Mouse (Mus musculus) liver, embryonic 15.5 days (tissue): ENCODE results near the gene Vamp2. TPM values are rescaled to one million over a fixed set of nuclear protein-coding genes. Genes with fewer than 3 reads are reported as not detected.

Experiments used
- ATAC-seq: fragments of 200-750 bp; cut with Nextera tagmentation; 2 replicates; pipeline ENCODE4 v1.8.0; 2017; ENCODE audit warnings: moderate number of reproducible peaks, mild to moderate bottlenecking, moderate library complexity; ENCODE audit not compliant: insufficient read depth
- H3K27ac ChIP-seq: fragments of 300-500 bp; sonication (generic); replicated peaks from 2 replicates; pipeline ENCODE4 v1.5.1; 2015; ENCODE audit warnings: mild to moderate bottlenecking, inconsistent platforms
- H3K27me3 ChIP-seq: fragments of 300-500 bp; sonication (generic); 2 replicates; pipeline ENCODE4 v1.6.1; 2015; ENCODE audit warnings: mild to moderate bottlenecking, inconsistent platforms
- H3K36me3 ChIP-seq: fragments of 300-500 bp; sonication (generic); replicated peaks from 2 replicates; pipeline ENCODE4 v1.6.1; 2015; ENCODE audit warnings: moderate library complexity, mild to moderate bottlenecking, inconsistent platforms
- H3K4me1 ChIP-seq: fragments of 300-500 bp; sonication (generic); replicated peaks from 2 replicates; pipeline ENCODE4 v1.6.1; 2015; ENCODE audit warnings: inconsistent platforms
- H3K4me2 ChIP-seq: fragments of 300-500 bp; sonication (generic); 2 replicates; pipeline ENCODE4 v1.6.1; 2015; ENCODE audit warnings: moderate library complexity, mild to moderate bottlenecking, inconsistent platforms
- H3K4me3 ChIP-seq: fragments of 300-500 bp; sonication (generic); replicated peaks from 2 replicates; pipeline ENCODE4 v1.5.1; 2015; ENCODE audit warnings: mild to moderate bottlenecking, inconsistent platforms
- H3K9ac ChIP-seq: fragments of 300-500 bp; sonication (generic); 2 replicates; pipeline ENCODE4 v1.6.1; 2015; ENCODE audit warnings: moderate library complexity, mild to moderate bottlenecking, inconsistent platforms
- H3K9me3 ChIP-seq: fragments of 300-500 bp; sonication (generic); replicated peaks from 2 replicates; pipeline ENCODE4 v1.6.1; 2016; ENCODE audit warnings: inconsistent platforms
- WGBS: fragments of 180-500 bp; shearing (Covaris S2); methylation state at CpG from one replicate; pipeline ENCODE4 v1.1.7; 2015; ENCODE audit warnings: mixed read lengths; ENCODE audit not compliant: insufficient replicate concordance; 5-methylcytosine and 5-hydroxymethylcytosine counted together
- polyA plus RNA-seq: library from polyadenylated mRNA; unstranded; fragments of >200 nt; fragmentation: Nextera tagmentation; extraction: Ambion mirVana; gene quantifications from 2 replicates; pipeline ENCODE4 v1.2.1, GENCODE M21; 2015

Vamp2 gene
- polyA plus RNA-seq, 1 experiment from 2014 or later, result 14.9 TPM

DNA sequence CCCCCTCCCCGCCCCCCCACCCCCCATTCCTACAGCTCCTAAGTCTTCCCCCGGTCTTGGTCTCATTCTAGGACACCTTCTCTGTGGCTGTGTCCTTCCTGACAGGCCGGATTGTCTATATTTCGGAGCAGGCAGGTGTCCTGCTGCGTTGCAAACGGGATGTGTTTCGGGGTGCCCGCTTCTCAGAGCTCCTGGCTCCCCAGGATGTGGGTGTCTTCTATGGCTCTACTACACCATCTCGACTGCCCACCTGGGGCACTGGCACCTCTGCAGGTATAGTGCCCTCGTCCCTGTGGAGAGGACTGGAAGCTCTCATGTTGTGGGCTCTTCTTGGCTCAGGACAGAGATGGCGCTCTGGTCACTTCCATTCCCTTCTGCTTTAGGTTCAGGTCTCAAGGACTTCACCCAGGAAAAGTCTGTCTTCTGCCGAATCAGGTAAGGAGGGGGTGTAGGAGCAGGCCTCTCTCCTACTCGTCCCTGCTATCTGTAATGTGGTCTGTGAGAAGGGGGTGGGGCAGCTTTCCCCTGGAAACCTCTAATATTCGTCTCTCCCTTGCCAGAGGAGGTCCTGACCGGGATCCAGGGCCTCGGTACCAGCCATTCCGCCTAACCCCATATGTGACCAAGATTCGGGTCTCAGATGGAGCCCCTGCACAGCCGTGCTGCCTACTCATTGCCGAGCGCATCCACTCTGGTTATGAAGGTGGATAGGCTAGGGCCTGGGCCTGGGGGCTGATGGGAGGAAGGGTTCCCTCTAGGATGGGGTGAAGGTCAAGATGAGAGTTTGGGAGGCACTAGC lies 13.5 kb downstream of the Vamp2 start:
- no peak overlapping the region for H3K9ac ChIP-seq
- no peak overlapping the region for H3K4me3 ChIP-seq
- H3K9me3 ChIP-seq, result no peaks in the 10 kb centered on the region
- WGBS, result 88% methylated on average over 20 of the region's 21 CpGs
- no peak for ATAC-seq
- no peaks in the 10 kb centered on the region for H3K27me3 ChIP-seq
- no peak overlapping the region for H3K4me2 ChIP-seq
- H3K4me1 ChIP-seq, result peaks cover 44% of the 10 kb centered on the region
- no peak overlapping the region for H3K27ac ChIP-seq
- peaks cover 65% of the 10 kb centered on the region for H3K36me3 ChIP-seq

DNA sequence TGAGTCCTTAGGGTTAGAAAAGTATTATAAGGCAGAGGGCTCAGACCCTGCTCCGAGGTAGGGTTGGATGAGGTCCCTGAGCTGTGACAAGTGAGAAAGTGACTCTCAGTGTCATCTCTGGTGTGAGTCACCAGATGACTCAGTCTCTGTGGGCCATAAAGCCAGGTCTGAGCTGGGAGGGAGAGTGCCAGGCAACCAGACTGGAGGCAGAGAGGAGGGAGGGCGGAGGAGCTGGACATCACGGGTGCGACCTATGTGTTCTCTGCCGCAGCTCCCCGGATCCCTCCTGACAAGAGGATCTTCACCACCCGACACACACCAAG lies 14.1 kb downstream of the Vamp2 start:
- Histone ChIP-seq H3K4me2 (no peak overlapping the region), H3K27ac (no peak overlapping the region), H3K9me3 (no peaks in the 10 kb centered on the region), H3K4me1 (peaks cover 38% of the 10 kb centered on the region), H3K27me3 (no peaks in the 10 kb centered on the region), H3K4me3 (no peak overlapping the region), H3K36me3 (peaks cover 70% of the 10 kb centered on the region), H3K9ac (no peak overlapping the region)
- no peak for ATAC-seq
- WGBS, result 91% methylated on average over 7 of the region's 7 CpGs

DNA sequence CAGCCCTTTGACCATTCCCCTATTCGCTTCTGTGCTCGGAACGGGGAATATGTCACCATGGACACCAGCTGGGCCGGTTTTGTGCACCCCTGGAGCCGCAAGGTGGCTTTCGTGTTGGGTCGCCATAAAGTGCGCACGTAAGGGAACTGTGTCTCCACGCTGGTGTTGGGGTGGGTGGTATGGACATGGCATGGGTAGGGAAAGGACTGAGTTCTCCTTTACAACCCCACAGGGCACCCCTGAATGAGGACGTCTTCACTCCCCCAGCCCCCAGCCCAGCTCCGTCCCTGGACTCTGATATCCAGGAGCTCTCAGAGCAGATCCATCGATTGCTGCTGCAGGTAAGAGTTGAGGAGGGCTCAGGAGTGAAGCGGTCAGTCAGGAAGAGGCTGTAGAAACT lies 14.8 kb downstream of the Vamp2 start:
- no peak for ATAC-seq
- no peak overlapping the region for H3K9ac ChIP-seq
- WGBS, result 87% methylated on average over 14 of the region's 14 CpGs
- H3K4me1 ChIP-seq, result peaks cover 31% of the 10 kb centered on the region
- H3K27me3 ChIP-seq, result no peaks in the 10 kb centered on the region
- no peak overlapping the region for H3K4me3 ChIP-seq
- H3K9me3 ChIP-seq, result no peaks in the 10 kb centered on the region
- H3K27ac ChIP-seq, result no peak overlapping the region
- peaks cover 78% of the 10 kb centered on the region for H3K36me3 ChIP-seq
- no peak overlapping the region for H3K4me2 ChIP-seq

DNA sequence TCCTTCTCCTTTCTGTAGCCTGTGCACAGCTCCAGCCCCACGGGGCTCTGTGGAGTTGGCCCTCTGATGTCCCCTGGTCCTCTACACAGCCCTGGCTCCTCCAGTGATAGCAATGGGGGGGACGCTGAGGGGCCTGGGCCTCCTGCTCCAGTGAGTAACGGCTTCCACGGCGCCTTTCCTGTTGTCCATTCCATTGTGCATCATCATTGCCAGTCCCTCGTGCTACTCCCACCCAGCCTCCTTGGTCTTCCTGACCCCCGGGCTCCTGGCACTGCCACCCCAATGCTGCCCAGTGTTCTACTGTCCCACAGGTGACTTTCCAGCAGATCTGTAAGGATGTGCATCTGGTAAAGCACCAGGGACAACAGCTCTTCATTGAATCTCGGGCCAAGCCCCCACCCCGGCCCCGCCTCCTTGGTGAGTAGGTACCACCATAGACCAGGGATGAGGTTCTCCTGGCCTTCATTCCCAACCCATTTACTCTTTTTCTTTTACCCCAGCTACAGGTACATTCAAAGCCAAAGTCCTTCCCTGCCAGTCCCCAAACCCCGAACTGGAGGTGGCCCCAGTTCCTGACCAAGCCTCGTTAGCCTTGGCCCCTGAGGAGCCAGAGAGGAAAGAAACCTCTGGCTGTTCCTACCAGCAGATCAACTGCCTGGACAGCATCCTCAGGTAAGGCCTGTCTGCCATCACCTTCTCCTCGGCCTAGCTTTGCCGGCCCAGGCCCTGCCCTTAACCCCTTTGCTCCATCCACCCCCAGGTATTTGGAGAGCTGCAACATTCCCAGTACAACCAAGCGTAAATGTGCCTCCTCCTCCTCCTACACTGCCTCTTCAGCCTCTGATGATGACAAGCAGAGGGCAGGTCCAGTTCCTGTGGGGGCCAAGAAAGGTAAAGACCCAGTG lies 15.5 kb downstream of the Vamp2 start:
- Histone ChIP-seq H3K27me3 (no peaks in the 10 kb centered on the region), H3K4me3 (no peak overlapping the region), H3K4me2 (no peak overlapping the region), H3K27ac (no peak overlapping the region), H3K9ac (no peak overlapping the region), H3K9me3 (no peaks in the 10 kb centered on the region), H3K4me1 (peaks cover 24% of the 10 kb centered on the region), H3K36me3 (peaks cover 84% of the 10 kb centered on the region)
- no peak for ATAC-seq
- WGBS, result 77% methylated on average over 15 of the region's 15 CpGs

DNA sequence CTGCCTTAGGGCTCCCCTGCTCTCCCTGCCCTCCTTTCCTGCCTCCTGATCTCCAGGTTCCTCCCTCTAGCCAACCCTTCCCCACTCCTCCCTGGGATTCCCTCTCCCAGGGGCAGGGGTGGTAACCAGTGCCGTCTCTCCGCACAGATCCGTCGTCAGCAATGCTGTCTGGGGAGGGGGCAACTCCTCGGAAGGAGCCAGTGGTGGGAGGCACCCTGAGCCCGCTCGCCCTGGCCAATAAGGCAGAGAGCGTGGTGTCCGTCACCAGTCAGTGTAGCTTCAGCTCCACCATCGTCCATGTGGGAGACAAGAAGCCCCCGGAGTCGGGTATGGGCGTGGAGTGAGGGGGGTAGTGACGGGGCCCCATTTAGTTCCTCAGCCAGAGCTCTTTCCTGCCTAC lies 16.2 kb downstream of the Vamp2 start:
- no peak for ATAC-seq
- 82% methylated on average over 14 of the region's 14 CpGs for WGBS
- Histone ChIP-seq H3K9ac (no peak overlapping the region), H3K4me2 (no peak overlapping the region), H3K27ac (no peak overlapping the region), H3K27me3 (no peaks in the 10 kb centered on the region), H3K4me1 (peaks cover 23% of the 10 kb centered on the region), H3K9me3 (no peaks in the 10 kb centered on the region), H3K36me3 (peaks cover 91% of the 10 kb centered on the region), H3K4me3 (no peak overlapping the region)

DNA sequence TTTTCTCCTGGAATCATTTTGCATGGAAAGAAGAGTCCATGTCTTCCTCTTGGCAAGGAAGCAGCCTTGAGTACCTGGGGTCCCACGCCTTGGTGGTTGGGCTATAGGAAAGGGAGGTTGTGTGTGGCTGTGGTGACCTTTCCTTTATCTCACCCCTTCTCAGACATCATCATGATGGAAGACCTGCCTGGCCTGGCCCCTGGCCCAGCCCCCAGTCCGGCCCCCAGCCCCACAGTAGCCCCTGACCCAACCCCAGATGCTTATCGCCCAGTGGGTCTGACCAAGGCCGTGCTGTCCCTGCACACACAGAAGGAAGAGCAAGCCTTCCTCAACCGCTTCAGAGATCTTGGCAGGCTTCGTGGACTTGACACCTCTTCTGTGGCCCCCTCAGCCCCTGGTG lies 16.9 kb downstream of the Vamp2 start:
- no peaks in the 10 kb centered on the region for H3K27me3 ChIP-seq
- ATAC-seq, result no peak
- WGBS, result 76% methylated on average over 6 of the region's 6 CpGs
- H3K36me3 ChIP-seq, result peaks cover 93% of the 10 kb centered on the region
- H3K4me3 ChIP-seq, result no peak overlapping the region
- H3K4me1 ChIP-seq, result peaks cover 23% of the 10 kb centered on the region
- H3K27ac ChIP-seq, result no peak overlapping the region
- no peak overlapping the region for H3K9ac ChIP-seq
- H3K4me2 ChIP-seq, result no peak overlapping the region
- no peaks in the 10 kb centered on the region for H3K9me3 ChIP-seq

DNA sequence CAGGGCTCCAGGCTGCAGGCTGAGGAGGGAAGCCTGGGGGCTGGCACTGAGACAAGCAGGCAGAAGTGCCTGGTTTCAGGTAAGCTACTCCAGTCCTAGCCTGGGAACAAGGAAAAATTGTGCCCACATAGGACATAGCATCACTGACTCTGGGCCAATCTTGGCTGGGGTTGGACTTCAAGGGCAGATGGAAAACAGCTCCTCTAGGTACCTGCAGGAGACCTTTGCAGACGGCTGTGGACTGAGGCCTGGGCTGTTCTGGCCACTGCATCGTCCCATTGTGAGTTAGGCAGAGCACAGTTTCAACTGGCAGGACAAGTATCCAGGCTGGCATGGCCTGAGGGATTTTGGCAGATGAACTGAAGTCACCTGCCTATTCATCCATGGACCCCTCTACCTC lies 17.5 kb downstream of the Vamp2 start:
- Histone ChIP-seq H3K27ac (no peak overlapping the region), H3K27me3 (no peaks in the 10 kb centered on the region), H3K36me3 (peaks cover 88% of the 10 kb centered on the region), H3K9me3 (no peaks in the 10 kb centered on the region), H3K4me1 (peaks cover 23% of the 10 kb centered on the region), H3K9ac (no peak overlapping the region), H3K4me2 (no peak overlapping the region), H3K4me3 (no peak overlapping the region)
- WGBS, result 67% methylated on average over 2 of the region's 2 CpGs
- no peak for ATAC-seq

DNA sequence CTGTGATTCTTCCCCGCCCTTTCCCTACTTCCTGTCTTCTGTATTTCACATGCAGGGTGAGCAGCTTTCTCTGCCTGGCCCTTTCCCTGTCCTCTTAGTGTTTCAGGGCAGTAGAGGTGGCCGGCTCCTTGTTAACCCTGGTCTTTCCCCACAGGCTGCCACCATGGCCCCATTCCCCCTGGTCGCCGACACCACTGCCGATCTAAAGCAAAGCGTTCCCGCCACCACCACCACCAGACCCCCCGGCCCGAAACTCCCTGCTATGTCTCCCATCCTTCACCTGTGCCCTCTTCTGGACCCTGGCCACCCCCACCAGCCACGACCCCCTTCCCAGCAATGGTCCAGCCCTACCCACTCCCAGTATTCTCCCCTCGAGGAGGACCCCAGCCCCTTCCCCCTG lies 18.0 kb downstream of the Vamp2 start:
- ATAC-seq, result no peak
- H3K4me3 ChIP-seq, result no peak overlapping the region
- H3K4me2 ChIP-seq, result no peak overlapping the region
- peaks cover 24% of the 10 kb centered on the region for H3K4me1 ChIP-seq
- WGBS, result 81% methylated on average over 11 of the region's 11 CpGs
- H3K36me3 ChIP-seq, result peaks cover 82% of the 10 kb centered on the region
- no peaks in the 10 kb centered on the region for H3K9me3 ChIP-seq
- peaks cover 4% of the 10 kb centered on the region for H3K27me3 ChIP-seq
- H3K9ac ChIP-seq, result no peak overlapping the region
- no peak overlapping the region for H3K27ac ChIP-seq

DNA sequence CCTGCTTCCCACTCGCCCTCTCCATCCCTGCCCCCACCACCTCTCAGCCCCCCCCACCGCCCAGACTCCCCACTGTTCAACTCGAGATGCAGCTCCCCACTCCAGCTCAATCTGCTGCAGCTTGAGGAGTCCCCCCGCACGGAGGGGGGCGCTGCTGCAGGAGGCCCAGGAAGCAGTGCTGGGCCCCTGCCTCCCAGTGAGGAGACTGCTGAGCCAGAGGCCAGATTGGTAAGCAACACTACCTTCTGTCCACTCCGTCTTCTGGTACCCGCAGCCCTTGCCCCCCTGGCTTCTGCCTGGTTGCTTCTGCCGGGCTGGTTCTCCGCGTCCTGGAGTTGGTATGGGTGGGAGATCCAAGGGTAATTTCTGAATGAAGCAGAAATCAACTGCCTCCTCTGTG lies 18.6 kb downstream of the Vamp2 start:
- no peaks in the 10 kb centered on the region for H3K9me3 ChIP-seq
- 73% methylated on average over 11 of the region's 11 CpGs for WGBS
- peaks cover 29% of the 10 kb centered on the region for H3K4me1 ChIP-seq
- peaks cover 10% of the 10 kb centered on the region for H3K27me3 ChIP-seq
- H3K4me2 ChIP-seq, result no peak overlapping the region
- no peak overlapping the region for H3K4me3 ChIP-seq
- H3K36me3 ChIP-seq, result peaks cover 77% of the 10 kb centered on the region
- no peak overlapping the region for H3K9ac ChIP-seq
- no peak overlapping the region for H3K27ac ChIP-seq
- ATAC-seq, result no peak

DNA sequence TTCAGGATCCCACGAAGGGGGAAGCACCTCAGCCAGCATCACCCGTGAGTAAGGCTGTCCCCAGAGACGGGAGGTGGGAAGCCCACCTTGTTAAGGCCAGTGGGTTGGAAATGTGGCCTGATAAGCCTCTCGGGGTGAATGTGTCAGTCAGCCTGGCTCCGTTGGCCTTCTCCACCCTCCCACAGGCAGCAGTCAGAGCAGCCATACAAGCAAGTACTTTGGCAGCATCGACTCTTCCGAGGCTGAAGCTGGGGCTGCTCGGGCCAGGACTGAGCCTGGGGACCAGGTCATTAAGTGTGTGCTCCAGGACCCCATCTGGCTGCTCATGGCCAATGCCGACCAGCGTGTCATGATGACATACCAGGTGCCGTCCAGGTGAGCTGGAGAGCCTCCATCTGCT lies 19.4 kb downstream of the Vamp2 start:
- Histone ChIP-seq H3K36me3 (peaks cover 69% of the 10 kb centered on the region), H3K9me3 (no peaks in the 10 kb centered on the region), H3K27ac (no peak overlapping the region), H3K4me2 (no peak overlapping the region), H3K9ac (no peak overlapping the region), H3K4me1 (peaks cover 33% of the 10 kb centered on the region), H3K4me3 (no peak overlapping the region), H3K27me3 (peaks cover 18% of the 10 kb centered on the region)
- ATAC-seq, result no peak
- WGBS, result 76% methylated on average over 11 of the region's 11 CpGs

DNA sequence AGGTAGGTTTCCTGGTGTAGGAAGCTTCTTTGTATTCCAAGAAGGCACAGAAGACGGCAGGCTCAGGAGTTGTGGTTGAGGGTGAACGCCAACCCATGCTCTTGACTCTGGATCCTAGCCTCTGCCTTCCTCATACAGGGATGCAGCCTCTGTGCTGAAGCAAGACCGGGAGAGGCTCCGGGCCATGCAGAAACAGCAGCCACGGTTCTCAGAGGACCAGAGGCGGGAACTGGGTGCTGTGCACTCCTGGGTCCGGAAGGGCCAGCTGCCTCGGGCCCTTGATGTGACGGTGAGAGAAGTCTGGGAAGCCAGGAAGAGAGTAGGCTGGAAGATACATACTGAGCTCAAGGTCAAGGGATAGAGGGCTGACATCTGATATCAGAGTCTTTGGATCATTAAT lies 19.9 kb downstream of the Vamp2 start:
- no peak overlapping the region for H3K4me3 ChIP-seq
- H3K27me3 ChIP-seq, result peaks cover 23% of the 10 kb centered on the region
- no peak overlapping the region for H3K9ac ChIP-seq
- 78% methylated on average over 9 of the region's 9 CpGs for WGBS
- H3K27ac ChIP-seq, result no peak overlapping the region
- H3K36me3 ChIP-seq, result peaks cover 63% of the 10 kb centered on the region
- no peak for ATAC-seq
- peaks cover 33% of the 10 kb centered on the region for H3K4me1 ChIP-seq
- no peaks in the 10 kb centered on the region for H3K9me3 ChIP-seq
- H3K4me2 ChIP-seq, result no peak overlapping the region
